Mouse (Mus musculus) embryonic facial prominence, embryonic 11.5 days (tissue): ENCODE data around the gene 1700029H14Rik. TPM values are rescaled to one million over a fixed set of nuclear protein-coding genes. Genes with fewer than 3 reads are reported as not detected.
A peak's percentile ranks its signal among the peaks of the same experiment; 100 is the strongest.

Experiments used
- ATAC-seq: fragments of 200-750 bp; cut with Nextera tagmentation; replicated peaks from 2 replicates; pipeline ENCODE4 v1.8.0; 2017; ENCODE audit warnings: low read depth; ENCODE audit not compliant: insufficient number of reproducible peaks, low FRiP score, low TSS enrichment
- DNase-seq: peaks from one replicate; pipeline ENCODE4 v3.0.0-alpha.2; 2015; ENCODE audit warnings: low spot score
- H3K27ac ChIP-seq: fragments of 300-500 bp; sonication (generic); replicated peaks from 2 replicates; pipeline ENCODE4 v1.5.1; 2014; ENCODE audit warnings: mild to moderate bottlenecking, low read depth, low read length, control low read depth
- H3K27me3 ChIP-seq: fragments of 300-500 bp; sonication (generic); 2 replicates; pipeline ENCODE4 v1.6.1; 2014; ENCODE audit warnings: mild to moderate bottlenecking, low read length, moderate library complexity, mixed read lengths; ENCODE audit not compliant: control insufficient read depth, insufficient read depth
- H3K36me3 ChIP-seq: fragments of 300-500 bp; sonication (generic); replicated peaks from 2 replicates; pipeline ENCODE4 v1.6.1; 2014; ENCODE audit warnings: low read depth, mild to moderate bottlenecking, low read length, moderate library complexity, mixed read lengths; ENCODE audit not compliant: control insufficient read depth, insufficient read depth
- H3K4me1 ChIP-seq: fragments of 300-500 bp; sonication (generic); 2 replicates; pipeline ENCODE4 v1.6.1; 2014; ENCODE audit warnings: low read length, mixed read lengths; ENCODE audit not compliant: control insufficient read depth, insufficient read depth
- H3K4me2 ChIP-seq: fragments of 300-500 bp; sonication (generic); 2 replicates; pipeline ENCODE4 v1.6.1; 2014; ENCODE audit warnings: low read depth, mild to moderate bottlenecking, control low read depth, low read length, moderate library complexity
- H3K4me3 ChIP-seq: fragments of 300-500 bp; sonication (generic); 2 replicates; pipeline ENCODE4 v1.5.1; 2014; ENCODE audit warnings: low read depth, low read length, control low read depth
- H3K9ac ChIP-seq: fragments of 300-500 bp; sonication (generic); replicated peaks from 2 replicates; pipeline ENCODE4 v1.6.1; 2014; ENCODE audit warnings: mild to moderate bottlenecking, control low read depth, low read length
- H3K9me3 ChIP-seq: fragments of 300-500 bp; sonication (generic); replicated peaks from 2 replicates; pipeline ENCODE4 v1.6.1; 2016; ENCODE audit warnings: mild to moderate bottlenecking, low read length, inconsistent platforms, mixed read lengths; ENCODE audit not compliant: control insufficient read depth
- WGBS: fragments of 180-500 bp; shearing (Covaris S2); extraction: QIAGEN DNeasy Blood & Tissue Kit; methylation state at CpG from one replicate; pipeline ENCODE4 v1.1.7; 2014; 5-methylcytosine and 5-hydroxymethylcytosine counted together
- polyA plus RNA-seq: library from polyadenylated mRNA; unstranded; fragments of >200 nt; fragmentation: Nextera tagmentation; extraction: Ambion mirVana; gene quantifications from 2 replicates; pipeline ENCODE4 v1.2.1, GENCODE M21; 2014

The 1700029H14Rik gene
- polyA plus RNA-seq, 1 experiment from 2014 or later: not detected

- Histone ChIP-seq H3K4me1 (no peaks in the 10 kb centered on the region), H3K9me3 (no peaks in the 10 kb centered on the region), H3K4me2 (no peak overlapping the region), H3K27me3 (no peaks in the 10 kb centered on the region), H3K27ac (no peak overlapping the region), H3K36me3 (no peaks in the 10 kb centered on the region; the same call in 1 of the 2 replicates), H3K9ac (no peak overlapping the region), H3K4me3 (no peak overlapping the region)
- 88% methylated on average over 6 of the region's 6 CpGs for WGBS
- ATAC-seq: no peak
- DNase-seq: no peak
Observed at GRCm38 (mm10) chr8:13577869-13578268, 15.6 kb upstream of the 1700029H14Rik start.

GRCm38 (mm10) chr8:13571999-13572398, 9.7 kb upstream of the 1700029H14Rik start:
- no peaks in the 10 kb centered on the region for H3K4me1 ChIP-seq
- no peak overlapping the region for H3K27ac ChIP-seq
- ATAC-seq (no peak), DNase-seq (no peak)
- no peak overlapping the region for H3K4me2 ChIP-seq
- H3K36me3 ChIP-seq: no peaks in the 10 kb centered on the region
- no peak overlapping the region for H3K9ac ChIP-seq
- 89% methylated on average over 11 of the region's 11 CpGs for WGBS
- H3K9me3 ChIP-seq: no peaks in the 10 kb centered on the region
- no peaks in the 10 kb centered on the region for H3K27me3 ChIP-seq
- no peak overlapping the region for H3K4me3 ChIP-seq

- ATAC-seq (no peak), DNase-seq (no peak)
- Histone ChIP-seq H3K4me1 (no peaks in the 10 kb centered on the region), H3K4me2 (no peak overlapping the region), H3K36me3 (no peaks in the 10 kb centered on the region), H3K4me3 (no peak overlapping the region), H3K27me3 (no peaks in the 10 kb centered on the region), H3K9ac (no peak overlapping the region), H3K9me3 (no peaks in the 10 kb centered on the region), H3K27ac (no peak overlapping the region)
- WGBS: 82% methylated on average over 2 of the region's 2 CpGs
Observed at GRCm38 (mm10) chr8:13557526-13557925, 4.7 kb downstream of the 1700029H14Rik start.

- 94% methylated on average over 6 of the region's 6 CpGs for WGBS
- Histone ChIP-seq H3K4me1 (no peaks in the 10 kb centered on the region), H3K9me3 (no peaks in the 10 kb centered on the region), H3K36me3 (no peaks in the 10 kb centered on the region), H3K9ac (no peak overlapping the region), H3K4me2 (no peak overlapping the region), H3K4me3 (no peak overlapping the region), H3K27me3 (no peaks in the 10 kb centered on the region), H3K27ac (no peak overlapping the region)
- no peak for DNase-seq
- no peak for ATAC-seq
Observed at GRCm38 (mm10) chr8:13551574-13551830, 10.8 kb downstream of the 1700029H14Rik start.

- no peak overlapping the region for H3K27ac ChIP-seq
- no peaks in the 10 kb centered on the region for H3K9me3 ChIP-seq
- no peaks in the 10 kb centered on the region for H3K4me1 ChIP-seq
- H3K4me3 ChIP-seq: no peak overlapping the region
- no peak overlapping the region for H3K4me2 ChIP-seq
- DNase-seq (peak; percentile 90), ATAC-seq (peak; percentile 82)
- no peaks in the 10 kb centered on the region for H3K36me3 ChIP-seq
- no peak overlapping the region for H3K9ac ChIP-seq
- no peaks in the 10 kb centered on the region for H3K27me3 ChIP-seq
- 48% methylated on average over 9 of the region's 9 CpGs for WGBS
Observed at GRCm38 (mm10) chr8:13550718-13551573, 11.3 kb downstream of the 1700029H14Rik start.

GRCm38 (mm10) chr8:13548831-13549230, 13.4 kb downstream of the 1700029H14Rik start:
- Histone ChIP-seq H3K27ac (no peak overlapping the region), H3K4me1 (no peaks in the 10 kb centered on the region), H3K36me3 (no peaks in the 10 kb centered on the region), H3K4me3 (no peak overlapping the region), H3K4me2 (no peak overlapping the region), H3K27me3 (no peaks in the 10 kb centered on the region), H3K9ac (no peak overlapping the region), H3K9me3 (no peaks in the 10 kb centered on the region)
- WGBS: 57% methylated on average over 9 of the region's 9 CpGs
- ATAC-seq: no peak
- DNase-seq: no peak

- DNase-seq: no peak
- Histone ChIP-seq H3K4me3 (no peak overlapping the region), H3K27me3 (no peaks in the 10 kb centered on the region), H3K27ac (no peak overlapping the region), H3K4me1 (no peaks in the 10 kb centered on the region), H3K36me3 (no peaks in the 10 kb centered on the region), H3K9ac (no peak overlapping the region), H3K4me2 (no peak overlapping the region), H3K9me3 (no peaks in the 10 kb centered on the region)
- 56% methylated on average over 4 of the region's 4 CpGs for WGBS
- ATAC-seq: no peak
Observed at GRCm38 (mm10) chr8:13548235-13548634, 14.0 kb downstream of the 1700029H14Rik start.

- 88% methylated on average over 4 of the region's 4 CpGs for WGBS
Observed at GRCm38 (mm10) chr8:13546421-13546820, 15.8 kb downstream of the 1700029H14Rik start.

More at GRCm38 (mm10) chr8:13546421-13546820, 15.8 kb downstream of the 1700029H14Rik start:
- Histone ChIP-seq H3K27me3 (no peaks in the 10 kb centered on the region), H3K4me1 (no peaks in the 10 kb centered on the region), H3K36me3 (no peaks in the 10 kb centered on the region), H3K27ac (no peak overlapping the region), H3K9ac (no peak overlapping the region), H3K4me2 (no peak overlapping the region), H3K9me3 (no peaks in the 10 kb centered on the region), H3K4me3 (no peak overlapping the region)
- no peak for DNase-seq
- no peak for ATAC-seq
